Mouse (Mus musculus): ENCODE data around the gene Acoxl.

DNA sequence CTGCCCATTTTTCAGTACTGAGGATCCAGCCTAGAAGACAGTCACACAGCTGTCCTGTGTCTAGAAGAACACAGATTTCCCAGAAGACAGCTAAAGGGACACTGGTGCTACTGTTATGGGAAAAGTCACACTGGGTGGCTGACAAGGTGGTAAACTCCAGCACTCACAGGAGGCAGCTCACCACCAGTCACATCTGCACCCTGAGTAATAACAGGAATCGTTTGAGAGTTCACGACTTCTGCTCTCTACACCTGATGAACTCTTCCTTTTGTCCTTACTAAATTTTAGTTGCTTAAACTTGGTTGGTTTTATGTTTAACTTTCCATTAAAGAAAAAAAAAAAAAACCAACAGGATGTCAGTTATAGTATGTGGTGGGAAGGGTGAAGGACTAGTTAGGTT lies 255.9 kb downstream of the Acoxl start:
- TF ChIP-seq CTCF (IDR thresholded peaks at IDR 0.05; ENCODE audit: insufficient read depth, low read depth, low read length) (no peak), POLR2A (IDR thresholded peaks at IDR 0.05; ENCODE audit: insufficient read depth, low read depth, low read length) (no peak)

Data from olfactory bulb, adult 2 months (tissue).